Mouse (Mus musculus) granulocyte monocyte progenitor cell, adult 5-6 weeks (primary cell): ENCODE data around the gene Loxl1. TPM values are rescaled to one million over a fixed set of nuclear protein-coding genes. Genes with fewer than 3 reads are reported as not detected.
A peak's percentile ranks its signal among the peaks of the same experiment; 100 is the strongest.
"Not testable (repeated sequence)": the region's sequence is repeated elsewhere in the genome, so short reads cannot be mapped to it uniquely, and the experiment has no call there.

ENCODE experiments used
- ATAC-seq: replicated peaks from 2 replicates; pipeline ENCODE4 v1.8.0; 2016; ENCODE audit warnings: mild to moderate bottlenecking, moderate TSS enrichment, inconsistent platforms; ENCODE audit not compliant: poor library complexity, severe bottlenecking
- total RNA-seq, 2 experiments: library from RNA; stranded (forward) in 1 of 2; stranded (reverse) in 1 of 2; fragments of 200-712, 200-1000 nt in 1 of 2; fragments of >200 nt in 1 of 2; fragmentation: Nextera tagmentation in 1 of 2; gene quantifications; 2 replicates each; pipeline ENCODE4 v1.2.3; 2014 to 2017

Gene Loxl1
- total RNA-seq, 2 experiments from 2014 or later = not detected

DNA sequence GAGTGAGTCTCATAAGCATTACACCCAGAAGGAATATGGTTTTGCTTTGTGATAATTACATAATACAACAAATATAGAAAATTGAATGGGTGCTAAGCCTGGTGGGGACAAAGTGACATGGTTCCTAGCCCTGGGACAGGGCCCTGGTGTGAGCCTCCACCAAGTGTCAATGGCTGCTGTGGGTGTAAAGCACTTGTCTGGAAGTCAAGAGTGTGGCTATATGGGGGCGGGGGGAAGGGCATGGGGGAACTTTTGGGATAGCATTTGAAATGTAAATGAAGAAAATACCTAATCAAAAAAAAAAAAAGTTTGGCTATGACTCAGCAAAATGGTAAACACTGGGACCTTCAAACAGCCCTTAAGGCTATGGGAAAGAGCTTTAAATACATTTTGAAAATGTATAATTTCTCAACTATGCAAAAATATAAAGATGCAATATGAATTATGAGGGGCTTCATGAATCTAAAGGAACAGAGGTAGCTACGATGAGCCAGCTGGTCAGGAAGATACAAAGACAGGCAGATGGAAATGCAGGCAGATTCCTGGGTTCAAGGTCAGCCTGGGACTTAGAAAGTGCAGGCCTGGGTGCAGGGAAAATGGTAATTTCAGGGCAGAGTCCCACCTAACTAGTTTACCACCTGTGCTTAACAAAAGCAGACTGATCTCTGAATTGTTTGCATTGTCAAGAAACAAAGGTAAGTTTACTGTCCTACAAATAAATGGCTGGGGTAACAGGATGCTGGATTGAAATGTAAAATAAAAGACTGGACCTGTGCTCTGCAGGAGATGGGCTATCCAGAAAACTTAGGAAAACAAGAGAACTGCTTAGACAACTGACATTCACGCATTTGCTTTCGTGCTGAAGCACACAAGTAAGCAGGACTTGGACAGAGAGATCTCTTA lies 33.9 kb downstream of the Loxl1 start:
- no peak for ATAC-seq

DNA sequence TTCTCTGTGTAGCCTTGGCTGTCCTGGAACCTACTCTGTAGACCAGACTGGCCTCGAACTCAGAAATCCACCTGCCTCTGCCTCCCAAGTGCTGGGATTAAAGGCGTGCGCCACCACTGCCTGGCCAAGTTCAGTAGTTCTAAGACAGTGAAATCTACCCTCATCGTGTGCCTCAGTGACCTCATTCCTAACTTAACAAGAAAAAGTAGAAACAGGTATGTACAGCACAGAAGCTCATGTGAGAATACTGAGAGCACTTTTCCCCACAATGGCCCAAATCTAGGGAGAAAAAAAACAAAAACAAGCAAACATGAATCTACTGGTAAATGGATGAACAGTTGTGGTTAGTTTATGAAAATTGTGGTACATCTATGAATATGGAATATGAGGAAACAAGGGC lies 34.7 kb downstream of the Loxl1 start:
- ATAC-seq = no peak

DNA sequence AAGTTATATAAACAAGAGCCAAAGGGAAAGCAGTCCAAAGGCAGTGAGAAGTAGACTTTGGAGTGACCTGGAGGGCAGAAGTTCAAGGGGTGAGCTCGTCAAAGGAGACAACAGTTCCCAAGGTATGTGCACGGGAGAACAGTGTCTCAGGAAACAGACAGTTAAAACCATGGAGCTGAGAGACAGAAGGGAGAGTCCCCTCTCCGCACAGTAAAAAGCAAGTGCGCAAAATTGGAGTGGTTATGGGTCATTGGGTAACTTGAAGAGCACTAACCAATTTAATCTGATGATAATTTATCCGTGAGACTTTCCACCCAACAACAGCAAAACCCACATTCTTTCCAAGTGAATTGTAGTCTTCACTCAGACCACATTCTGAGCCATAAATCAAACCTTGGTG lies 36.6 kb downstream of the Loxl1 start:
- ATAC-seq = no peak

DNA sequence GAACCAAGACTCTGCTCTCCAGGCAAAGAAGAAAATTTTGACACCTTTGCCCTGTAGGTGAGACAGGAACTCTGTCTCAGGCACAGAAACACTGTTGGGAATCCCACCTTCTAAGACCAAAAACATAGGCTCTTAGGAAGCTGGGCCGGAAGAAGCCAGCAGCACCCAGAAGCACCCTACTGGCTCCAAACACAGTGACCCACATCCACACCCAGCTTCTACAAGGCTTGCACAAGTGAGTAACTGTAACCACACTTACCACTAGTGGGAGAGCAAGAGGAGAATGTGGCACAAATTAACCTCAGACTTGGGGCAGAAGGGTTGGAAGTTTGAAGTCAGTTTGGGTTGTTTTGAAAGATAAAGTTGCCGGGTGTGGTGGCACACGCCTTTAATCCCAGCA lies 37.2 kb downstream of the Loxl1 start:
- peak; percentile 70 for ATAC-seq

DNA sequence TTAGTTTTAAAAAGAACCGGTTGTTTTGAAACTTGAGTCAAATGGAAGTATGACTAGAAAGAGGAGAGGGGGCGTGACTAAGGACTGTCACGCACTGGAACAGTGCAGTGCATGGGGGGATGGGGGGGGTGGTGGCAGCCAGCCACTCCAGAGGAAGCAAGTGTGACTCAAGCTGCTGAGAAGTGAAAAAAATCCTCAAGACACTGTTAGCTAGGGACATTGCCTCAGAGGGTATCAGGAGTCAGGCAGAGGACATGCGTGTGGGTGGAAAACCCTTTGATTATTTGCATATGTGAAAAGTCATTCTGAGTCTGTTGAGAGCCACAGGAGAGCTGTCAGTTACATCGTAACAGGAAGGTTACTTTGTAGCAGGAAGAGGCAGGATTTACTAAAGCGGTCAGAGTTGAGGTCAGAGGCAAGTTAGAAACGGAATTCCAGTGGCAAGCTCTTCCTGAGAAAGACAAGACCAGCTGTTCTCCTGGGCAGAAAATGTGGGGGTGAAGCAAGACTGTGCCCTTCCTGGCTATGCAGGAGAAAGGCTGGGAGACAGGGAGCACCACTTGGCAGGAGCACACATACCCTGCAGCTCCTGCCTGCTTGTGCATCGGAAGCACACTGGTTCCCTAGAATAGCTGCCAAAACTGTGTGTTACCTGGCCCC lies 37.7 kb downstream of the Loxl1 start:
- peak; percentile 86 for ATAC-seq

DNA sequence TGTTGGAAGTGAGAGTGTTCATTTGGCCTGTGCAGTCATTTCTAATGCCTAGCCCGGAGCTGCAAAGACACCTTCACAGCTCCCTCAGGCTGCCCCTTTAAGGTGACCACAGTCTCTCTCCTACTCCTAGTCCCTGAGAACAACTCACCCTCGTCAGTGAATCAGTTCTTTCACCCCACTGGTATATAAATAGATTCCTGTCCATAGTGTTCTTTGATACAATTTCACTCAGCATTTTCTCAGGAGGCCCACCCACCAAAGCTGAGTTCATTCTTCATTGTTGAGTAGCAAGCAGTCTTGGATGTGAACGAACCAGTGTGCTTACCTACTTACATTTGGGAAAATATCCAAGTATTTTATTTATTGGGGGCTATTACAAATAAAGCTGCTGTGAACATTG lies 38.4 kb downstream of the Loxl1 start:
- ATAC-seq = no peak

DNA sequence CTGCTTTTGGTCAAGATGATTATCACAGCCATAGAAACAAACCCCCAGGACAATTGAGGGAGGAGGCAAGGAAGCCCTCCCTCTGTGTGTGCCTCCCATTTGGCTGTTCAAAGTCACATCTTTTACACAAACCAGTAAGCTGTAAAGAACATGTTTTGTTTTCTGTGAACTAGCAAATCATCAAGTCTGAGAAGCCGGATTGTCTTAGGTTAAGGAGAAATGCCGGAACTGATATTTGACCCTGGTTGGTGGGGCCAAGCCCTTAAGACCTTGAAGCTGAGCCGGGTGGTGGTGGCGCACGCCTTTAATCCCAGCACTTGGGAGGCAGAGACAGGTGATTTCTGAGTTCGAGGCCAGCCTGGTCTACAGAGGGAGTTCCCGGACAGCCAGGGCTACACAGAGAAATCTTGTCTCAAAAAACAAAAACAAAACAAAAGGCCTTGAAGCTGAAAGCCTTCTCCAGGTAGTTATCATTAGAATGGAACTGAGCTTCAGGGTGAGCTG lies 38.8 kb downstream of the Loxl1 start:
- no peak for ATAC-seq

DNA sequence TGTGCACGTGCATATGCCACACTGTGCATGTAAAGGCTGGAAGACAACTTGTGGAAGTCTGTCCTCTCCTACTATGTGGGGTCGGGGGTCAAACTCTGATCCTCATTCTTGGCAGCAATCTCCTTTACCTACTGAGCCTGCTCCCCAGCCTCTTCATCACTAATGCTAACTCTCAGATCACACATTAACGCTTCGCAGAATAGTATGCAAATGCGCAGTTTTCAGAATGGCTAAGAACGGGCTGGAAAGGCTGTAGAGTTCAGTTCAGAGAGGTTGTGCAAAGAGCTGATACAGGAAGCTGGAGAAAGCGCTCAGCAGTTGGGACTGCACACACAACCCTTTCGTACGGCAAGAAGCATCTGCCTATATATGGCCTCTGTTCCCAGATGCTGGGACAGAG lies 40.1 kb downstream of the Loxl1 start:
- ATAC-seq = no peak

DNA sequence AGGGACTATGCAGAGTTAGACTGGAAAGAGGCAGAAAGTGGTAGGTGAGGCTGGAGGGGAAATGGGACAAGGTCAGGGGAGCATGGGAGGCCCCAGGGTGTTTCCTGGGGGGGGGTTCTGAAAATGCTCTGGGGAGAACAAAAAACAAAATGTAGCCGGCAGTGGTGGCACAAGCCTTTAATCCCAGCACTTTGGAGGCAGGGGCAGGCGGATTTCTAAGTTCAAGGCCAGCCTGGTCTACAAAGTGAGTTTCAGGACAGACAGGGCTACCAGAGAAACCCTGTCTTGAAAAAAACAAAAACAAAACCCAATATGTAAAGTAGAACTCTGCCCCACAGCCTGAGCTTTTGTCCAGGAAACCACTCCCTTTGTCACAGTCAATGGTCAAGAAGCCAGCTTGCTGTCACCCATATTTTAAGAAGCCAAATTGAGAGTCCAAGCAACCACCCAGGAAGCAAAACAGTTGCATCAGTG lies 40.9 kb downstream of the Loxl1 start:
- ATAC-seq = no peak

DNA sequence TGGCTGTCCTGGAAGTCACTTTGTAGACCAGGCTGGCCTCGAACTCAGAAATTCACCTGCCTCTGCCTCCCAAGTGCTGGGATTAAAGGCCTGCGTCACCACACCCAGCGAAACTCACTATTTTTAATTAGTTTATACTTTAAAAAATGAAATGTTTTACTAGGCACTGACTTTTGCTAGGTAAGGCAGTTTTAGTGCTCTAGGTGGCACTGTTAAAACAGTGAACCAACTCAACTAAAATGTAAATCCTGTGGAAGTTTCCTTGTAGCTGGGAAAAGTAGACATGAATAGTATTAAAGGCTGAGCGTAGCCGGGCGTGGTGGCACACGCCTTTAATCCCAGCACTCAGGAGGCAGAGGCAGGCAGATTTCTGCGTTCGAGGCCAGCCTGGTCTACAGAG lies 41.4 kb downstream of the Loxl1 start:
- ATAC-seq = not testable (repeated sequence)

DNA sequence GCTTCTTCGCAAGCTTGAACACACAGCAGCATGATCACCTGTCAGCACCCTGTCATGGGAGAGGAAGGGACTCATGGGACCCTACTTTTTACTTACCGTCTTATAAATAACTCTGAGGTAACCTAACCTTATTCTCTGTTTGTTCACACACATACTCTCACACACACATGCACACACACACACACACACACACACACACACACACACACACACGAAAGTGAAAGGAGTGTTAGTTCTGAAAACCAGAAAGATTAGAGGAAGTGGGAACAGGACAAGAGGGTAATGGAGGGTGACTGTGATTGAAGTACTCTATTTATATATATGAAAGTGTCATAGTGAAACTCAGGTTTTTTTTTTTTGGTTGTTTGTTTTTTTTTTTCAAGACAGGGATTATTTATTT lies 41.9 kb downstream of the Loxl1 start:
- peak; percentile 29 for ATAC-seq

DNA sequence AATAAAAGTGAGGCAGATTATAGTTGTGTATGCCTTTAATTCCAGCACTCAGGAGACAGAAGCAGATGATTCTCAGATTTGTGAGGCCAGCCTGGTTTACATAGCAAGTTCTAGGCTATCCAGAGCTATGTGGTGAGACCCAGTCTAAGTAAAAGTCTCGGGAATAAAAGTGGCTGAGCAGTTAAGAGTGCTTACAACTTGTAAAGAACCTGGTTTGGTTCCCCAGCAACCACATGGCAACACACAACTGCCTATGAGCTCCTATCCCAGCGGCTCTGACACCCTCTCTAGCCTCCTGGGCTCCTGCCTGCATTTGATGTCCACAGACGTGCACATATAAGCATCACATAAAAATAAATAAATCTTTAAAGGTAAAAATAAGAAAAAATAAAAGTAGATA lies 42.9 kb downstream of the Loxl1 start:
- ATAC-seq = no peak

DNA sequence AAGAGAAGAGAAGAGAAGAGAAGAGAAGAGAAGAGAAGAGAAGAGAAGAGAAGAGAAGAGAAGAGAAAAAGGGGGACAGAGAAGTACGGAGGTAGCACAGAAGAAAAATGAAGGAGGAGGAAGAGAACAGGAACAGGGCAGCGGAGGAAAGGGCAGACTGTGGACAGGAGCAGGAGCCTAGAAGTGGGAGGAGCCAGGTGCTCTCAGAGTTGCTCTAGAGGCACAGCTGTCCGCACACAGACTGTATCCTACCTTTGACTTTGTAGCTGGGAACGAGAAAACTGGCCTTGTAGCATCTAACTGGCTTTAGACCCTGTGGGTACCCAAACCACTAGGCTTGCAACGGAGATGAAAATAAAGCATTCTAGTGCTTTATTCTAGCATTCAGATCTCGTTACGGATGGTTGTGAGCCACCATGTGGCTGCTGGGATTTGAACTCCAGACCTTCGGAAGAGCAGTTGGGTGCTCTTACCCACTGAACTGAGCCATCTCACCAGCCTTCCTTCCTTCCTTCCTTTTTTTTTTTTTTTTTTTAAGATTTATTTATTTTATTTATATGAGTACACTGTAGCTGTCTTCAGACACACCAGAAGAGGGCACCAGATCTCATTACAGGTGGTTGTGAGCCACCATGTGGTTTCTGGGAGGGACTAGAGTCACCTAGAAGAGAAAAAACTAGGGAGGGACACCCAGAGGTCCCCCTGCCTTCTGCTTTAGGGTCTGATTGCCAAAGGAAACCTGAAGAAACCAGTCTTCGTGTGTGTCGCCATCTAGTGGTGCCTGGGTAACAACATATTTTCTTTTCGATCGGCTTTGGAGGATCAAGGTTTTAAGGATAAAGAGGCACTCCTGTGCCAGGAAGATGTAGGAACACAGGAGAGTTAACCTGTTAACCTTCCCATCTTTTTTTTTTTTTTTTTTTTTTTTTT lies 44.3 kb downstream of the Loxl1 start:
- peak; percentile 36; the same call in 1 of the 2 replicates for ATAC-seq

DNA sequence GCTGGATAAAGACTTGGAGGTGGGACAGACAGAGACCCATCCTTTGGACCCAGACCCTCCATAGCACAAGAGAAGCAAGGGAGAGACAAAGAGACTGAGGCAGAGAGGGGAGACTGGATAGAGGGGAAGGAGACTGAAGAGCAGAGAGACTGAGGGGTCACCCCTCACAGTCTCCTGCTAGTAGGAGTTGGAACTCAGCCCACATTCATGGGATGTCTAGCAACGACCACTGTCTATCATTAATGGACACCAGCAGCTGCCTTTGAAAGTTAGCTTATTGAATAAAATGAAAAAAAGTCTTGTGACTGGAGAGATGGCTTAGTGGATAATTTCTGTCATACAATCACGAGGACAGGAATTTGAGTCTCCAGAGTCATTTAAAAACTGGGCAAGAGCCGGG lies 45.9 kb downstream of the Loxl1 start:
- no peak for ATAC-seq

DNA sequence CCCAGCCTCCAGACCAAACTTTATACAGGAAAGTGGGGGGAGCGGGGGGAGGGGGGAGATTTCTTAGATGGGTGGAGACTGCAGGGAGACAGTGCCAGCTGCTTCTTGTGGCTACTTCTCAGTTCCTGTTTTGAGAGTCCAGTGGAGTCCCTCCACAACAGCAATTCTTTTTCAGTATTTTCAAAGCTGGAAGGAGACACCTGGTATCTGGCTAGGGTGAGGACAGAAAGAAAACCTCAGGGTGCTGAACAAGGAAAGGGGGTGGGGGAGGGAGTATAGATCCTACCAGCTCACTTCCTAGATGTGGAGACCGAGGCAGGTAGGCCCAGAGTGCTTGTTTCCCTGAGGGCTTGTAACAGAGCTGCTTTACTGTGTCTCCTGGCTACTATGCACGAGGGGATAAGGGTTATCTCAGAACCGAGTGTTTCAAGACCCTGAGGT lies 46.4 kb downstream of the Loxl1 start:
- peak; percentile 79 for ATAC-seq

DNA sequence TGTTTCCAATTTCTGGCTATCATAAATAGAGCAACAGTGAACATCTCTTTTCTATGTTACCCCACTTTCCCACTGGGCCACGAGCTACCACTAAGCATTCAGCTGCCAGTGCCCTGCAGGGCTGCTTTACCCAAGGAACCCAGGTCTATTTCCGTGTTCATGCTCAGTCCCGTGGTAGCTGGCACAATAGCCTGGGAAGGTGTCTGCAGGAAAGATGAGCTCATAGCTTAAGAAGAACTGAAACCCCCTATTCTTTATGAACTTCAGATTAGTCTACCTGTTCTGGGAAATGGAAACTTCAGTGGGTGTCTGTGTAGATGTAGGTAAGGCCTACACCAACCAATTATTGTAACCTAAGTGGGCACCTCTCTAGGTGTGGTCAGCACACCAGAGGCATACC lies 47.6 kb downstream of the Loxl1 start:
- ATAC-seq = peak; percentile 28

DNA sequence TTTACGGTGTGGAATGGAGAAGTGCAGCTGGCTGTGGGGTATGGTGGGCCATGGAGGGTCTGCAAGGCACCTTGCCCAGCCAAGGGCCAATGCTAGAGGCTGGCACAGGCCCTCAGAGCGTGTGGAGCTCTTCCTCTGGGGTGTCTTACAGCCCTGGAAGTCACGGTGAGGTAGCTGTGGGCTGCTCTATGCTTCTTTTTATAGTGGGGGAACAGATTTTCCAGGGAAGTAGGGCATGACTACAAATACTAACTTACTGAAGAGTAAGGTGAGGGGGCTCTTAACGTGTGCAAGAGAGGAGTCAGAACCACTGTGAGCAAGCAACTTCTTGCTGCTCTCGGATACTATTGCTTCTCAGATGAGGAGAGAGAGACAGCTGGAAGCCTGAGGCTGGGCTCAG lies 50.5 kb downstream of the Loxl1 start:
- no peak for ATAC-seq

DNA sequence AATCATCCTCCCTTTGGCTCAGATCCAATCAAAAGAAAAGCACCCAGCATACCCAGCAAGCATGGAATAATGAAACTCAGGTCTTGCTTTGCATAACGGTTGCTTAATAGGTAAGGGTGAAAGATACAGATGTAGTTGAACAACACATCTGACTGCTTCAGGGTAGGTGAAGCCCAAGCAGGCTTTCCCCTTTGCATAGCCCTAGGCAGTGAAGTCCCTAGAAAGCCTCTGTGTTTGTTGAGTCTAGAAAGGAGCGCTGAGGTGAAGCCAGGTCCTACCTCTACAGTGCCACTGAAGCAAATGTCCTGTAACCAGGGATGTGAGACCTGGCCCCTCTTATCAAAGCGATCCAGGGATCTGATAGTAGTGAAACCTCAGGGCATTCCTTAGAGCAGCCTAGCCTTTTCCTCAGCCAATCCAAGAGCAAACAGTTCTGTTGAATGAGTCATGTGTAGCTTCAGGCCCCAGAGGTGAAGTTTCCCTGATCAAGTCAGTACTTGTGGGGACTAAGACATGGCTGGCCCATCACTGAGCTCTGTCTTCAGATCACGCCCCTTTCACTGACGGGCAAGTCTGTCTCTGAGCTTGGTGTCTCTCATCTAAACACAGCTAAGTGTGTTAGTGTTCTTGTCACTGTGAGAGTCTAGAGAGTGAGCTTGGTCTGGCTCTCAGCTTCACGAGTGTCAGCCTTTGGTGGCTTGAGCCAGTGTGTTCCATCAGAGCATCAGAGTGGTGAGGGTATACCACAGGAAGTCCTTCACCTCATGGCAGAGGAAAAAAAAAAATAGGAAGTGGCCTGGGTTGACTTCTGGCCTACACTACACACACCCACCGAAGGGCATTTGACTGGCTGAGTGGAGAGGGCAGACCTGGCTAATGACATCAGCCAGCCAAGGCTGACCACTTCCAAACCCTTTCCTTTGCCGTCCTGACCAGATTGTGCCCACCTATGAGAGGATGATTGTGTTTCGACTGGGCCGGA lies 57.0 kb downstream of the Loxl1 start:
- ATAC-seq = peak; percentile 63

DNA sequence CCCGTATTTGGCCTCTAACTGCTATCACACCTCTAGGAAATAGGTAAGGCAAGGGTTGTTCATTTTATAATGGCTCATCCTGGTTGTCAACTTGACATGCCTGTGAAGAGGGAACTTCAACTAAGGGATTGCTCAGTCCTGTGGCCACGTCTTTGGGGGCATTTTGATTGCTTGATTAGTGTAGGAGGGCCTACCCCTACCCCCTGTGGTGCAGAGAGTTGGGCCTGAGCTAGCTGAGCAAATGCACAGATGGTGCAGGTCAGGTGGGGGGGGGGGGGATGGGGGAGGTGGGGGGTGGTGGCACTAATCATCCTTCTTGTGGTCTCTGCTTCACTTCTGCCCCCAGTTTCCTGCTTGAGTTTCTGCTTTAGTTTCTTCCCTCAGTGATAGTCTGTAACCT lies 57.9 kb downstream of the Loxl1 start:
- ATAC-seq = no peak
